Mouse (Mus musculus) E14TG2a.4 (cell line): ENCODE results near the gene Nexn.

Experiments
- CTCF ChIP-seq: conservative IDR thresholded peaks from 2 replicates; pipeline ENCODE4 v1.5.1; 2014; ENCODE audit warnings: low read length
- NANOG ChIP-seq: IDR thresholded peaks from 2 replicates; pipeline ENCODE4 v1.6.1; 2014; ENCODE audit warnings: borderline replicate concordance, low read length, mixed read lengths
- POU5F1 ChIP-seq: IDR thresholded peaks from 2 replicates; pipeline ENCODE4 v1.6.1; 2014; ENCODE audit warnings: low read length, borderline replicate concordance

DNA sequence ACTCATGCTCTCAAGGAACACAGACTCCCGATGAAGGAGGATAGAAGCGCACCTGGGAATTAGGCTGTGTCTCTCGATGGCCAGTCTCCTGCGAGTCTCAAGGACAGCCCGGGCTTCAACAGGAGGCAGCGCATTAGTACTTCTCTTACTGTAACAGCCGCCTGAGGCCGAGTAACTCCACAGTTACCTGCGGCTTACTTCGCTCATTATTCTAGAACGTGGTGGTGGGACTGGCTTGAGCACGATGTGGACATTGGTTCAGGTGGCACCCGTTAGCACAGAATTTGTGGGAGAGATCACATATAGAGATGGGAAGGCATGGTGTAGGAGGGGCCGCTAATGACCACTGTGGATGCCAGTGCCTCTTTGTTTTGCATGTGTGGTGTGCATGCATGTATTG, 1.9 kb upstream of the Nexn start:
- TF ChIP-seq CTCF: no peak
- no peak for TF ChIP-seq NANOG
- no peak for TF ChIP-seq POU5F1
